Mouse (Mus musculus) retina, adult 2 months (tissue): ENCODE results near the gene Adora2a.

Source experiments
- DNase-seq: peaks from one replicate; pipeline ENCODE4 v3.0.0-alpha.2; 2012; ENCODE audit warnings: low read depth, low spot score

Gene Adora2a

GRCm38 (mm10) chr10:75312361-75312760, 4.3 kb upstream of the Adora2a start:
- DNase-seq, result no peak

- no peak for DNase-seq
Measured at GRCm38 (mm10) chr10:75314190-75314980, 2.3 kb upstream of the Adora2a start.

- DNase-seq, result no peak
Measured at GRCm38 (mm10) chr10:75315756-75316155, 921 bp upstream of the Adora2a start.

GRCm38 (mm10) chr10:75316472-75316871, 205 bp upstream of the Adora2a start:
- no peak for DNase-seq

- DNase-seq, result no peak
Measured at GRCm38 (mm10) chr10:75316908-75317761, 458 bp downstream of the Adora2a start.

GRCm38 (mm10) chr10:75318206-75318605, 1.5 kb downstream of the Adora2a start:
- DNase-seq, result no peak

GRCm38 (mm10) chr10:75320321-75320720, 3.6 kb downstream of the Adora2a start:
- no peak for DNase-seq

GRCm38 (mm10) chr10:75322966-75323365, 6.3 kb downstream of the Adora2a start:
- DNase-seq, result no peak

GRCm38 (mm10) chr10:75323986-75324385, 7.3 kb downstream of the Adora2a start:
- no peak for DNase-seq

GRCm38 (mm10) chr10:75324391-75324790, 7.7 kb downstream of the Adora2a start:
- DNase-seq, result no peak

- DNase-seq, result no peak
Measured at GRCm38 (mm10) chr10:75325821-75326220, 9.1 kb downstream of the Adora2a start.

- no peak for DNase-seq
Measured at GRCm38 (mm10) chr10:75326553-75326952, 9.9 kb downstream of the Adora2a start.

GRCm38 (mm10) chr10:75327081-75327480, 10.4 kb downstream of the Adora2a start:
- DNase-seq, result no peak

GRCm38 (mm10) chr10:75328201-75328704, 11.6 kb downstream of the Adora2a start:
- DNase-seq, result no peak

- DNase-seq, result no peak
Measured at GRCm38 (mm10) chr10:75332268-75332667, 15.6 kb downstream of the Adora2a start.

- DNase-seq, result no peak
Measured at GRCm38 (mm10) chr10:75333176-75333776, 16.6 kb downstream of the Adora2a start.

GRCm38 (mm10) chr10:75334175-75334574, 17.5 kb downstream of the Adora2a start:
- DNase-seq, result no peak

- DNase-seq, result no peak
Measured at GRCm38 (mm10) chr10:75335075-75335474, 18.4 kb downstream of the Adora2a start.

GRCm38 (mm10) chr10:75337231-75337630, 20.6 kb downstream of the Adora2a start:
- DNase-seq, result no peak

GRCm38 (mm10) chr10:75338852-75339251, 22.2 kb downstream of the Adora2a start:
- DNase-seq, result no peak

- DNase-seq, result no peak
Measured at GRCm38 (mm10) chr10:75339377-75339776, 22.7 kb downstream of the Adora2a start.

GRCm38 (mm10) chr10:75341936-75342335, 25.3 kb downstream of the Adora2a start:
- DNase-seq, result no peak
